Mouse (Mus musculus): ENCODE measurements around the gene D7Ertd443e. TPM values are rescaled to one million over a fixed set of nuclear protein-coding genes. Genes with fewer than 3 reads are reported as not detected.

The D7Ertd443e gene
- polyA plus RNA-seq, 1 experiment from 2014 or later: not detected

DNA sequence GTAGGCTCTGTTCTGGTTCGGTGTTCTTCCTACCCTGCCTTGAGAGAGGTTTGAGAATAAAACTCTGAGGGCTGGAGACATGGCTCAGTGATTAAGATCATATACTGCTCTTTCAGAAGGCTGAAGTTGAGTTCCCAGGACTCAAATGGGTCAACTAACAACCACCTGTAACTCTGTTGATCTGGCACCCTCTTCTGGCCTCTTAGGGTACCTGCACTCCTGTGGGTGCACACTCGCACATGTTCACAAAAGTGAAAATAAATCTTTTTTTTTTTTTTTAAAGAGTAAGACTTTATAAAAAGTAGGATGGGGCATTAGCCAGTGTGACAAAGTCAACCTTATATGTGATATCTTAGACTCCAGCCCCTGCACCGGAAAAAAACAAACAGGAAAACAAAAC, 146.6 kb downstream of the D7Ertd443e start:
- Histone ChIP-seq H3K4me3 (no peak overlapping the region), H3K9ac (no peak overlapping the region), H3K9me3 (replicated peaks) (no peaks in the 10 kb centered on the region), H3K4me2 (no peak overlapping the region), H3K36me3 (no peaks in the 10 kb centered on the region), H3K4me1 (peaks cover 5% of the 10 kb centered on the region; the same call in 1 of the 2 replicates), H3K27ac (no peak overlapping the region), H3K27me3 (replicated peaks) (no peaks in the 10 kb centered on the region)
- 75% methylated on average over 3 of the region's 3 CpGs for WGBS (ENCODE audit: insufficient replicate concordance)
- no peak for ATAC-seq

DNA sequence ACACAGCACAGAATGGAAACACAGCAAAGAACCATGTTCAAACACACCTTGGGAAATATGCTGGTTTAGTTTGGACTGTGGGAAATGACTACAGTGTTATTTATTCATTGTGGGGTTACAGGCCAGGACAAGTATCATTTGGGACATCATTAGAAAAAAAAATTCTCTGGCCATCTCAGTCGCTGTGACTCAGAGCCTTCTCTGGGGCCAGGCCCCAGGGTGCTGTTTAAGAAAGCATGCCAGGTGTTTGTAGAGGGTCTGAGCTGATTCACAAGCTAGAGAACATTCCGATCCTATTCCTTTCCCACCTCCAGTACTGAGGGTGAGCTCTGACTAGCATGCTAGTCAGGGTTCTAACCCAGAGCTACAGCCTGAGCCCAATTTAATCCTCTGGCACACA, 148.1 kb downstream of the D7Ertd443e start:
- Histone ChIP-seq H3K4me2 (no peak overlapping the region), H3K4me3 (no peak overlapping the region), H3K9me3 (replicated peaks) (no peaks in the 10 kb centered on the region), H3K27me3 (replicated peaks) (no peaks in the 10 kb centered on the region), H3K27ac (no peak overlapping the region), H3K9ac (no peak overlapping the region), H3K36me3 (no peaks in the 10 kb centered on the region), H3K4me1 (peaks cover 5% of the 10 kb centered on the region; the same call in 1 of the 2 replicates)
- 63% methylated on average over 2 of the region's 2 CpGs for WGBS (ENCODE audit: insufficient replicate concordance)
- ATAC-seq: no peak

DNA sequence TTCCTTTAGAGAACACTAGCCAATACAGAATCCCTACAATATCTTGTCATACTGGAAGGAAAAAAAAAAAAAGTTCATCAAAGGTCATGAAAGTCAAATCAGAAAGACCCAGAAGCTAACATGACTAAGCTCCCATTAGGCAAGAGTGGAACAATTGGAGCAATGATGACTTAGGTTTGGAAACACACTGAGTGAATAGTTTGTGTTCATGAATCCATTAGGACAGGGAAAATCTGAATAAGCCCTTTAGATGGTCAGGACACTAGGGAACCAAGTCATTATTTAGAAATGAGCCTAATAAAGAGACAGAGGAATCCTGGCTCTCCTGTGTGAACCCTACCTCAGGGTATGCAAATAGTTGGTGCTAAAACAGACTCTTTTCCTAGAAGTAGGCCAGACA, 148.7 kb downstream of the D7Ertd443e start:
- no peak overlapping the region for H3K9ac ChIP-seq
- no peaks in the 10 kb centered on the region for H3K4me1 ChIP-seq
- no peaks in the 10 kb centered on the region for H3K36me3 ChIP-seq
- H3K27me3 ChIP-seq (replicated peaks): no peaks in the 10 kb centered on the region
- no peak overlapping the region for H3K27ac ChIP-seq
- H3K4me2 ChIP-seq: no peak overlapping the region
- ATAC-seq: no peak
- no peak overlapping the region for H3K4me3 ChIP-seq
- H3K9me3 ChIP-seq (replicated peaks): no peaks in the 10 kb centered on the region

DNA sequence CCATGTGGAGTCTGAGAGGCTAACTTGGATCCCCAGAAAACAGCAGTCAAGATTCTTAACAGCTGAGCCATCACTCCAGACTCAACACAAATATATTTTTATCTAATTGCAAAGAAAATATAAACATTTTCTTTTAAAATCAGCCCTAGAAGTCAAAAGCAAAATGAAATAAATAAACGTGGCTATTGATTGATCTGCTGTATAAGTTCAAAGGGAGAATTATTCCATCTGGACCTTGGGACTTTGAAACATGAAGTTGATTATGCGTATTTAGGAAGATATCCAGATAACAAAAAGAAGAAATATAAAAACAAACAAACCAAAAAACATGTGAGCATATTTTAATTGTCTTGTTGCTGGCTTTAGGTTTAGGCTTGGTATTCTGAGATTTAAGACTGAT, 149.9 kb downstream of the D7Ertd443e start:
- Histone ChIP-seq H3K36me3 (no peaks in the 10 kb centered on the region), H3K4me1 (no peaks in the 10 kb centered on the region), H3K4me3 (no peak overlapping the region), H3K27me3 (replicated peaks) (no peaks in the 10 kb centered on the region), H3K4me2 (no peak overlapping the region), H3K9ac (no peak overlapping the region), H3K27ac (no peak overlapping the region), H3K9me3 (replicated peaks) (no peaks in the 10 kb centered on the region)
- WGBS (ENCODE audit: insufficient replicate concordance): 58% methylated on average over 2 of the region's 2 CpGs
- ATAC-seq: no peak

DNA sequence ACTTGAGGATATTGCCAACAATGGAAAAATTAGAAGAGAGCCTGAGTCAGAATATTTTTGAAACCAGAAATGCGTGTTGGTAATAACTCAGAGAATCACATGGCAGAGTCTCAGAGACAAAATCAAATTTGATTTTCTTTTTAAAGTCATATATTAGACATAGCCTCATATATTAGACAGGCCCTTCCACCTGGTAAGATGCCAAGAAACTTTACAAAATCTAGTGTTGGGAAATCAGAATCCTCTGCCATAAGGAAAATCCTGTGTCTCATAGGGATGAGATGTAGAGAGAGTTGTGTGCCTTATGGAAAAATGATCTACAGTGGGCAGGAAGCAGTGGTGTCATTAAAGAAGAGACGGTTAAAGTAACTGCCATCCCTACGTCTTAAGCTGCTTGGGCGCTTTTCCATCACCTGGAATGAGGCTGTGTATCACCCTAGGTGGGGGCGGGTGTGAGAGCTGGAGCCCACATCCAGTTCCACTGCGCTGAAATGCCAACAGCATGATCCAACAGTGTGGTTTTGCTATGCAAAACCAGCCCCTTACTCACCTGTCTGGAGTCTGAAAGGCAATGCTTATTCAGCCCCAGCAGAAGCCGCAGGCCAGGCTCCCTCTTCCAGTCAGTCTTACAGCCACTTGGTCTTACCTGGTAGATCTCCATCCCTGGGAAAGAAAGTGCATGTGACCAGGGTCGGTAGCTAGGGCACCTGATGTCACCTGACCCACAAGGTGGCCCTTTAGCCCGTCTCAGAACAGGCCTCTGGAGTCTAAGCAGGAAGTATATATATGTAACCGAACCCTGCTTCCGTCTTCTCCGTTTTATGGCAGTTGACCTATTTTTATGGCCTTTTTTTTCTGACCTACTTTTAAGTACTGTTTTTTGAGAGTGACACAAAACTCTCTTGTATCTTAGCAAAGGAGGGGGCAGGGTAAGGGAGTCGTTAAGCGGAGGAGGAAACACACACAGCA, 153.8 kb downstream of the D7Ertd443e start, which contains the start of gene Adam12:
TSS of gene Adam12 (minus strand) at position 769 of the 969 bp plus-strand sequence.
- Histone ChIP-seq H3K4me2 (no peak within 1 kb of the TSS), H3K9me3 (replicated peaks) (no peaks in the 10 kb centered on the region), H3K4me1 (no peaks in the 10 kb centered on the region; the same call in 1 of the 2 replicates), H3K9ac (no peak within 1 kb of the TSS), H3K4me3 (no peak within 1 kb of the TSS), H3K36me3 (no peaks in the 10 kb centered on the region), H3K27me3 (replicated peaks) (peaks cover under 1% of the 10 kb centered on the region; the same call in 1 of the 2 replicates), H3K27ac (no peak within 1 kb of the TSS)
- no peak for ATAC-seq
- 58% methylated on average over 14 of the region's 14 CpGs for WGBS (ENCODE audit: insufficient replicate concordance)

DNA sequence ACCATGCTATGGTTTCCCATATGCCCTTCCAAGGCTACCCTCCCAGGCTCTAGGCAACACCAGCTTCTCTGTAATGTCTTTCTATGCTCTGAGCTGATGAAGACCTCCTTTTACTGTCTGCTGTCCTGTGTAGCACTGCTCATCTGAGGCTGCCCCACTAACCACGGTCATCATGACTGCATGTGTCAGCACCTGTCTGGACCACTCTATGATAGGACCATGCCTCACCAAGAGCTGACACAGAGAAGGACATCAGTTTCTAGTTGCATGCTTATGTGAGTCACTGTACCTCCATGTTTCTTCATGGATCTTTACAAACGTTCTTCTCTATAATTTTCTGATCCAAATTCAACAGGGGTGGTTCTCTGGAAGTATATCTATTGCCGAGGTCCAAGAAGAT, 154.8 kb downstream of the D7Ertd443e start:
- H3K4me1 ChIP-seq: no peaks in the 10 kb centered on the region; the same call in 1 of the 2 replicates
- 56% methylated on average over 3 of the region's 3 CpGs for WGBS (ENCODE audit: insufficient replicate concordance)
- H3K4me2 ChIP-seq: no peak overlapping the region
- no peaks in the 10 kb centered on the region for H3K9me3 ChIP-seq (replicated peaks)
- H3K9ac ChIP-seq: no peak overlapping the region
- H3K36me3 ChIP-seq: no peaks in the 10 kb centered on the region
- no peak overlapping the region for H3K4me3 ChIP-seq
- ATAC-seq: no peak
- H3K27me3 ChIP-seq (replicated peaks): peaks cover 10% of the 10 kb centered on the region
- H3K27ac ChIP-seq: 0 out of 2 replicates have a peak overlapping the region, but pooled peaks have one; percentile 1

GRCm38 (mm10) chr7:134229899-134230298, 155.6 kb downstream of the D7Ertd443e start:
- Histone ChIP-seq H3K4me2 (no peak overlapping the region), H3K27me3 (replicated peaks) (peaks cover 18% of the 10 kb centered on the region), H3K4me3 (no peak overlapping the region), H3K27ac (0 out of 2 replicates have a peak overlapping the region, but pooled peaks have one; percentile 45), H3K4me1 (no peaks in the 10 kb centered on the region; the same call in 1 of the 2 replicates), H3K9ac (no peak overlapping the region), H3K36me3 (no peaks in the 10 kb centered on the region), H3K9me3 (replicated peaks) (no peaks in the 10 kb centered on the region)
- ATAC-seq: no peak
- WGBS (ENCODE audit: insufficient replicate concordance): 20% methylated on average over 2 of the region's 2 CpGs

GRCm38 (mm10) chr7:134227773-134228455, 157.5 kb downstream of the D7Ertd443e start:
- H3K4me1 ChIP-seq: no peaks in the 10 kb centered on the region; the same call in 1 of the 2 replicates
- no peaks in the 10 kb centered on the region for H3K9me3 ChIP-seq (replicated peaks)
- H3K27me3 ChIP-seq (replicated peaks): peaks cover 33% of the 10 kb centered on the region
- H3K27ac ChIP-seq: no peak overlapping the region
- H3K9ac ChIP-seq: no peak overlapping the region
- 42% methylated on average over 13 of the region's 13 CpGs for WGBS (ENCODE audit: insufficient replicate concordance)
- H3K4me3 ChIP-seq: no peak overlapping the region
- no peak overlapping the region for H3K4me2 ChIP-seq
- no peaks in the 10 kb centered on the region for H3K36me3 ChIP-seq
- no peak for ATAC-seq

GRCm38 (mm10) chr7:134227101-134227500, 158.4 kb downstream of the D7Ertd443e start:
- Histone ChIP-seq H3K4me1 (no peaks in the 10 kb centered on the region; the same call in 1 of the 2 replicates), H3K4me2 (no peak overlapping the region), H3K9ac (no peak overlapping the region), H3K27me3 (replicated peaks) (peaks cover 33% of the 10 kb centered on the region), H3K4me3 (no peak overlapping the region), H3K27ac (no peak overlapping the region), H3K36me3 (no peaks in the 10 kb centered on the region), H3K9me3 (replicated peaks) (no peaks in the 10 kb centered on the region)
- 72% methylated on average over 4 of the region's 4 CpGs for WGBS (ENCODE audit: insufficient replicate concordance)
- ATAC-seq: no peak

DNA sequence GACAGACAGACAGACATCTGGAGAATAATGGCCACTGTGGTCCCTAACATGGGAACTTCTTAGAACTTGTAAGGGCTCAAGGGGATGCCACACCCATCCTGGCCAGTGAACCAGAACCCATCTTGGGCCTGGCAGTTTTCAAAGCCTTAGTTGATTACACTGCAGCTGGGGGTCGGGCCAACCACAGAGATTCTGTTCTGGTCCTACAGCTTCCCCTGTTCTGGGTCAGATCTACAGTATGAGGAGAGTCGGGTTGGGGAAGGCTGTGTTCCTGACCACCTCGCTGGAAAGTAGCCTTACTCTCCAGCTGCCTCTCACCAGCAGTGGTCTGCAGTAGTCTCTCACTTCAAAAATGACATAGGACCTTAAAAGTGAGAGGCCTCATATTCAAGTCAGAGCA, 159.2 kb downstream of the D7Ertd443e start:
- ATAC-seq: no peak
- H3K4me2 ChIP-seq: no peak overlapping the region
- H3K9me3 ChIP-seq (replicated peaks): no peaks in the 10 kb centered on the region
- no peak overlapping the region for H3K9ac ChIP-seq
- no peak overlapping the region for H3K4me3 ChIP-seq
- no peaks in the 10 kb centered on the region for H3K36me3 ChIP-seq
- H3K27me3 ChIP-seq (replicated peaks): peaks cover 33% of the 10 kb centered on the region
- no peaks in the 10 kb centered on the region; the same call in 1 of the 2 replicates for H3K4me1 ChIP-seq
- 49% methylated on average over 3 of the region's 3 CpGs for WGBS (ENCODE audit: insufficient replicate concordance)
- H3K27ac ChIP-seq: no peak overlapping the region

- Histone ChIP-seq H3K9me3 (replicated peaks) (no peaks in the 10 kb centered on the region), H3K27me3 (replicated peaks) (peaks cover 33% of the 10 kb centered on the region), H3K36me3 (no peaks in the 10 kb centered on the region), H3K4me1 (no peaks in the 10 kb centered on the region; the same call in 1 of the 2 replicates), H3K4me3 (peak overlapping the region; percentile 53), H3K9ac (peak overlapping the region; percentile 50), H3K27ac (peak overlapping the region; percentile 67), H3K4me2 (peak overlapping the region; percentile 60)
- no peak for ATAC-seq
- WGBS (ENCODE audit: insufficient replicate concordance): 1% methylated on average over 86 of the region's 90 CpGs
These were observed 160.5 kb downstream of the D7Ertd443e start for GRCm38 (mm10) chr7:134224741-134225612.

Measured in liver, embryonic 12.5 days (tissue).